Mouse (Mus musculus): Measurements from ENCODE around the gene Kcnk4. TPM values are rescaled to one million over a fixed set of nuclear protein-coding genes. Genes with fewer than 3 reads are reported as not detected.
A peak's percentile ranks its signal among the peaks of the same experiment; 100 is the strongest.

Kcnk4 gene
- total RNA-seq, 2 experiments from 2014 or later: 0.27 TPM; not detected in 1

- peak in 1 of 2 experiments; percentile 32 for DNase-seq
- intact Hi-C loops (cut with DNase I): loop anchor here (2.0 to 5.0 kb wide), 2 partner anchors 18 to 37 kb away; partner anchors contain the start of gene Plcb3
Observed at GRCm38 (mm10) chr19:6940396-6941351, 6.4 kb upstream of the Kcnk4 start.

DNA sequence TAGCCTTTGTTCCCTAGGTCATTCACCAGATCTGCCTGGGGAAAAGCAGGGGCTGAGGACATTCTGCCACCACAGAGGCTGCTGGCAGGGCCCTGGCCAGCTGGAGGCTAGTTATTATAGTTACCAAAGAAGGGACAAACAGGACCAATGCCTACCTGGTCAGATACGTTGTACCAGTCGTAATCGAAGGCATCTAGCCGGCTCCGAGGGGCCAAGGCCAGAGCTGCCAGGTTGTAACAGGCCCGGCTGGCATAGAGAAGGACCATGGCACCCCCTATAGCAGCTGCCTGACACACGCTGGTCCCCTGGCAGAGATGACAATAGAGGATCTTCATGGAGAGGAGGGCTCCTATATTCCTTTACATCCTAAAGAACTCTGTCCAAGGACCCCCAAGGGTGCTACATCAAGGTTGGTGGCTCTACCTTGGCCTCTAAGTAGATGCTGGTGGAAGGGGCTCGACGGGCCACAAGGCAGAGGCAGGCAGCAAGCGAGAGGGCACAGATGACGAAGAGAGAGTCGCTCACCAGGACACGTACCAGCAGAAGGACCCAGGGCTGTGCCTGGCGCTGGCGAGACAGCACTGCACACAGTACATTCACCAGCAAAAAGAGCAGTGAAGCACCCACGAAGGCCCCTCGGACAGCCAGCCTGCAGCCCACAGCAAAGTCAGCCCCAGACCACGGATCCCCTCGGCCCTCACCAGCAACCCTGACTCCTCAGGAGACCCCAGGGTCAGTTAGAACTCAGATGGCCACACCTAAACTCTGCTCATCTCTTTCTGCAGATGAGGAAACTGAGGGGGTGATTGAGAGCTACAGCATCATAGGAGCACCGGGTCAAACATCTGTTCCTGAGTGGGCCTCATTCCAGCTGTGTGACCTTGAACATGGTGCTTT is 5.0 kb upstream of the Kcnk4 start:
- no peak for DNase-seq
- intact Hi-C loops (cut with DNase I): loop anchor here (2.0 to 5.0 kb wide), 2 partner anchors 17 to 38 kb away; partner anchors contain the start of gene Plcb3

- intact Hi-C loops (cut with DNase I): no loop called here
- DNase-seq: peak; percentile 46 to 65
Observed at GRCm38 (mm10) chr19:6937541-6938465, 3.5 kb upstream of the Kcnk4 start.

- intact Hi-C loops (cut with DNase I): no loop called here
- DNase-seq: no peak
Observed at GRCm38 (mm10) chr19:6936299-6936698, 2.0 kb upstream of the Kcnk4 start.

DNA sequence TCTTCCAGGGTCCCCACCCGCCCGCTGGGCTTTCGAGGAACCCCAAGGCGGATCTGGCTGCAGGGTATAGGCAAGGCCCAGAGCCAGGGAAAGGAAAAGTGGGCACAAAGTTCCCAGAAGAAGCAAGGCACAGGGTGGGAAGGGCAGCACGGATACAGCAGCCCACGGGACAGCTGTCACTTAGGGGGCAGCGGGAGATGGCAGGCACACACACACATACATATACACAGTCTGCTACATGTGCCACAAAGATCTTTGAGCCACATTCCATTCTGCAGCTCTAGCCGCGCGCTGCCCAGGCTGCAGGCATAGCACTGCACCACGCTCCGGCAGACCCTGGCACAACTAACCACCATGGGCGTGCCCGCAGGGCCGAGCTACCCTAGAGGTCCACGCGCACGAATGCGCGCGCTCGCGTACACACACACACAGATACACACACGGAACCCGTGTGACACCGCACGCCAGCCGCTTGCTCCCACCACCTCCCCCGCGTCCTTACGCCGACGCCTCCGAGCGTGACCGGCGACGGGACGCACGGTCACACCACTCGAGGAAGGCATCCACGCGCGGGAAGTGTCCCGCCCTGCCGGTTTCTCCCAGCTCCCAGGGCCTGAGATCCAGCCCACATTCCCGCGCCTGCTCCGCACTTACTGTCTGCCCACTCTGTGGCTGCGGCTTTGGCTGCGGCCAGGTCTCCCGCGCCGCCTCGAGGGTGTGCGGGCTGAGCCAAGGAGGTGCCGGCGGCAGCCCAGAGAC is 700 bp downstream of the Kcnk4 start:
- intact Hi-C loops (cut with DNase I): no loop called here
- peak in 1 of 2 experiments; percentile 44 for DNase-seq

- intact Hi-C loops (cut with DNase I): no loop called here
- no peak for DNase-seq
Observed at GRCm38 (mm10) chr19:6933102-6933435, 1.2 kb downstream of the Kcnk4 start.

GRCm38 (mm10) chr19:6932018-6932417 is 2.3 kb downstream of the Kcnk4 start:
- intact Hi-C loops (cut with DNase I): no loop called here
- no peak for DNase-seq

DNA sequence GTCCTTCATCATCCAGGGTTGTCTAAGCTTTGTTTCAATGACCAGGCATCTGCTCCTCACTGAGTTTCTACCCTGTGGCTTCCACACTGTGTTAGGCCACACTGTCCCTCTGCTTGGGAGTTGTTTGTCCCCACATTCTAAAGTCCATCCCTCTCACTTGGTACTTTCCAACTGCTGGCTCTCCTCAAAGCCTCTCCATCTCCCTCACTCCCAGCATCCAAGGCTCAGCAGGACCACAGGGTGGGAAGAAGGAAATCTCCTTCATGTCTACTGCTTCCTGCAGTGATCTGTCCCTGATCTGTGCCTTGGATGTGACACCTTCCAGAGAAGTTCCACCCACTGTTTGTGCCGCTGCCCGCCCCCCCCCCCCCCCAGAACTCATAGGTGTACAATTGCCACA is 3.3 kb downstream of the Kcnk4 start:
- no peak for DNase-seq
- intact Hi-C loops (cut with DNase I): no loop called here

GRCm38 (mm10) chr19:6928080-6928479 is 6.2 kb downstream of the Kcnk4 start:
- no peak for DNase-seq
- intact Hi-C loops (cut with DNase I): no loop called here

- intact Hi-C loops (cut with DNase I): no loop called here
- DNase-seq: peak; percentile 52 to 56
Observed at GRCm38 (mm10) chr19:6926559-6927255, 7.6 kb downstream of the Kcnk4 start.

DNA sequence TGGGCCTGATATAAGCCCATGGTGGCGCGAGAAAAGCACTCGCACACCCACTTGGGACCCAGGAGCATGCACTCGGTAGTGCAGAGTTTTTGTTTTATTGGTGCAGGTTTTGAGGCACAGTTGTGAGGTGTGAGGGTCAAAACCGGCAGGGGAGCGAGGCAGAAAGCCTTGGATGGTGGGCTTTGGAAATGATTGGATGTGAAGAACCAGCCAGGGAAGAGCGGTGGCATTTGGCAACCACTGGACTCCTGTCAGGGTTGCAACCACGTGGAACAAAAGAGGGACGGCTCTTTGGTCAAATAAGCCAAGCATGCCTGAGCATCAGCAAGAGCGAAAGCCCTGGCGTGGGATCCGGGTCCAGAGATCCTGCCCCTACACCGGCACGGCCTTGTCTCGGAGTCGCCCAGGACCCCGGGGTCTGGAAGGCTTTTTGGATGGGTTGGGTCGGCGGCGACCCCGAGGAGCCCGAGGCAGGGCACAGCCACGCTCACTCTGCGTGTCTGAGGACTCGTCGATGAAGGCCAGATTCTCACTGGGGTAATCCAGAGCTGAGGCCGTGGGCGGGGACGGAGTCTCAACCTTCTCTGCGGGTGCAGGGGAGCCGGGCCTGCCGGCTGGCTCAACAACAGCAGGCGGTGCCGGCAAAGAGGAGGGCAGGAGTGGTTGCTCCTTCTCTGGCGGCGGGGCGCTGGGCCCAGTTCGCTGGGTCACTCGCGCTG is 8.5 kb downstream of the Kcnk4 start:
- intact Hi-C loops (cut with DNase I): loop anchor here (2.0 kb wide), 3 partner anchors 43 to 95 kb away; no protein-coding TSS in a partner anchor
- no peak for DNase-seq

DNA sequence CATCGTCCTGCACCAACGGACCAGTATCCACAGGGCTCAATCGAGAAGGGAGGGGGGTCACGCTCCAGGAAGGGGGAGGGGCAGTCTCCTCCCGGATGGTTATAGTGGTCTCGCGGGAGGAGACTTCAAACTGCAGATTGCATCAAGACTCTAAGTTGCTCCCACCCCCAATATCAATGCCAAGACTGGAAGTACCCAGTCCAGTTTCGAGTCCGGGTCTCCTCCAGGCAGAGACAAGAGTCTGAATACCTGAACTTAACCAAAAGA is 9.1 kb downstream of the Kcnk4 start, which contains the start of gene Catsperz:
TSS of gene Catsperz (minus strand) at position 74 of the 267 bp plus-strand sequence.
- intact Hi-C loops (cut with DNase I): loop anchor here (2.0 kb wide), 3 partner anchors 44 to 96 kb away; no protein-coding TSS in a partner anchor
- no peak for DNase-seq

- intact Hi-C loops (cut with DNase I): loop anchor here (2.0 kb wide), 3 partner anchors 44 to 96 kb away; no protein-coding TSS in a partner anchor
- DNase-seq: peak; percentile 90 to 93
Observed at GRCm38 (mm10) chr19:6924461-6925306, 9.6 kb downstream of the Kcnk4 start.

DNA sequence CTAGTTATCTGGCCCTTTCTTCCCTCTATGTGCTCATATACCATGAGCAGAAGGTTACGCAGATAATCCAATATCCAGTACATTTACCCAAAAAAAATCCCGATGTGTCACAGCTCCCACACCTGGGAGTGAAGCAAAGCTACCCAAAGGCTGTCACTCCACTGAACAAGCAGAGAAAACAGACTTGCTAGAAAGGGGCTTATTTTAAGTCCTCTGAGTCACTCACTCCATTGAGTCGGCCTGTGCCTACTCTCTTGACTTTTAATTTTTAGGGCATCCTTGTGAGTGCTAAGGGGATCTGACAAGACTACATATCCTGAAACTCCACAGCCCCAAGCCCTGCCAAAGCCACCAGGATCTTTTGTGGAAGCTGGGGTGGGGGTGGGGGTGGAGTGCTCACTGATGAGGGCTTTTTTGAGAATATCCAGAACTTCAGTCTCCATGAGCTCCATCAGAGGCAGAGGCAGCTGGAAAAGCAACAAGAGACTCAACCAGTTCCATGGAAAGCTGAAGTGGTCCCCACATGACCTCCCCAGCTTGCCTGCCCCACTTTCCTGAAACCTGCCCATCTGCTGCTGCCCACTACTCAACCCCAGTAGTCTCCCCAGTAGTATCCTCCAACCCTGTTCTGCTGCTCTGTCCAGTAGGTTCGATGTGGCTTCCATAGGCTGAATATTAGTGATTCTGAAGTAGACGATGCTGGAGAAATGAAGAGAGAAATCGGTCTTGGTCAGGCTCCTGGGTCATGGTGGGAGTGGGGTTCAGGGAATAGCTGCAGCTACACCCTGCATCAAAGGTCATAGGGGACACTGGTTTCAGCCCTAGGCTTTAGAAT is 11.2 kb downstream of the Kcnk4 start:
- DNase-seq: no peak
- intact Hi-C loops (cut with DNase I): loop anchor here (2.0 kb wide), 1 partner anchor 18 kb away; the partner anchor contains the start of gene Bad

DNA sequence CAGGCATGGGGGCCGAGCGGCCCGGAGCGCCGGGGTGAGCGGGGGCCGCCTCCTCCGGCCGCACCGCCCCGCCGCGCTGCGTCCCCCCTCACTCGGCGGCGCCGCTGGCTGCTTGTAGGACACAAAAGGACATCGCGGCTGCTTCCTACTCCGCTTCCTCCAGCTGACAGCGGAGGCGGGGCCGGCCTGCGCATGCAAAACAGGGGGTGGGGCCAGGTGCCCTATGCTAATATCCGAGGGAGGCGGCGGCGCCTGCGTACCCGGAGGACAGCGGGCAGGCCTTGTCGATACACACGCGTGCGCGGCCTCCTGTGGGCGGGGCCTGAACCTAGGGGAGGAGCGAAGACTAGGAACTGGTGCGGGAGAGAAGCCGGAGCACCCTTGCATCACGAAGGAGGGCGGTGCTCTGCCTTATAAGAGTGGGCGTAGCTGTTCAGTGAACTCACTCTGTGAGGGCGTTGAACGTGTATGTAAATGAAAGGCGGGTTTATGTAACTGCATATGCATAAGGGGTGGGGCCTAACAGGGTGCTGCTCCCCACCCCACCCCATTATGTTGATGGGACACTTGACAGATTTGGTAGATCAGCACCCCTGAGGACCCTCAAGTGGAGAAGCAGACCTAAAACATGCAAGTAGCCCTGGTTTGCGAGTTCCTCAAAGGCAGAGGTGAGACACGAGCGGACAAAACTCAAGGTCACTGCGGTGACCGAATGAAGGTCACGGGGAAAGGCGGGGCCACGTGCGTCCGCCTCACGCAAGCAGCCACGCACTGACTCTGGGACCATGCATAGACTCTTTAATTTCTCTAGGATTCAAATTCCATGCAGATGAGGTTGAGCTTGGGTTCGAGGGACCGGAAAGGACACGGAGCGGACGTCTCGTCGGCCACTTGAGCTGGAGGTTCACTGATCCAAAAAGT is 12.4 kb downstream of the Kcnk4 start, which contains the start of gene Esrra:
TSS of gene Esrra (minus strand) at position 167 of the 921 bp plus-strand sequence.
- intact Hi-C loops (cut with DNase I): loop anchor here (2.0 kb wide), 1 partner anchor 19 kb away; the partner anchor contains the start of gene Bad
- peak; percentile 100 for DNase-seq
